Comparison of ENCODE assay signal across 8 mouse cellular contexts in genomic region chr10:52417299-52417997, GRCm38 (mm10). TPM values are rescaled to one million over a fixed set of nuclear protein-coding genes. Genes with fewer than 3 reads are reported as not detected.
DNase-seq lines count a peak whose midpoint lies in the region; ATAC-seq lines count a peak whose summit lies in the region.

TSS of gene Nus1 (plus strand) at chr10:52417547.

- no peaks in the 10 kb centered on the region for H3K27me3 ChIP-seq in forebrain, embryonic 11.5 days (ENCODE audit: control insufficient read depth, insufficient read depth, low read length)
- H3K27me3 ChIP-seq in heart, embryonic 16.5 days (ENCODE audit: control insufficient read depth, insufficient read depth, low read length), result no peaks in the 10 kb centered on the region
- no peaks in the 10 kb centered on the region for H3K27me3 ChIP-seq in liver, embryonic 15.5 days
- H3K27me3 ChIP-seq in neural tube, embryonic 12.5 days (replicated peaks), result no peaks in the 10 kb centered on the region

- H3K9ac ChIP-seq in forebrain, embryonic 11.5 days (ENCODE audit: low read length), result peak within 1 kb of the TSS; percentile 93
- H3K9ac ChIP-seq in heart, embryonic 16.5 days (ENCODE audit: low read length), result peak within 1 kb of the TSS; percentile 93
- peak within 1 kb of the TSS; percentile 84 for H3K9ac ChIP-seq in liver, embryonic 15.5 days
- peak within 1 kb of the TSS; percentile 87 for H3K9ac ChIP-seq in neural tube, embryonic 12.5 days

- H3K36me3 ChIP-seq in forebrain, embryonic 11.5 days (ENCODE audit: control insufficient read depth, insufficient read depth, low read length), result no peaks in the 10 kb centered on the region
- no peaks in the 10 kb centered on the region for H3K36me3 ChIP-seq in heart, embryonic 16.5 days (ENCODE audit: control insufficient read depth, insufficient read depth)
- no peaks in the 10 kb centered on the region for H3K36me3 ChIP-seq in liver, embryonic 15.5 days (replicated peaks)
- no peaks in the 10 kb centered on the region for H3K36me3 ChIP-seq in neural tube, embryonic 12.5 days

- H3K4me2 ChIP-seq in forebrain, embryonic 11.5 days (ENCODE audit: low read depth, low read length, severe bottlenecking), result peak within 1 kb of the TSS; percentile 59
- peak within 1 kb of the TSS; percentile 75 for H3K4me2 ChIP-seq in heart, embryonic 16.5 days (ENCODE audit: low read depth, low read length)
- peak within 1 kb of the TSS; percentile 91 for H3K4me2 ChIP-seq in liver, embryonic 15.5 days
- H3K4me2 ChIP-seq in neural tube, embryonic 12.5 days (replicated peaks), result peak within 1 kb of the TSS; percentile 60

- H3K27ac ChIP-seq in forebrain, embryonic 11.5 days (ENCODE audit: low read depth, low read length), result peak within 1 kb of the TSS; percentile 76
- H3K27ac ChIP-seq in heart, embryonic 16.5 days (ENCODE audit: low read length), result peak within 1 kb of the TSS; percentile 95
- peak within 1 kb of the TSS; percentile 80 for H3K27ac ChIP-seq in liver, embryonic 15.5 days (replicated peaks)
- peak within 1 kb of the TSS; percentile 72 for H3K27ac ChIP-seq in neural tube, embryonic 12.5 days

- H3K4me1 ChIP-seq in forebrain, embryonic 11.5 days (replicated peaks; ENCODE audit: control insufficient read depth, insufficient read depth, low read length), result peaks cover 6% of the 10 kb centered on the region; the same call in 1 of the 2 replicates
- H3K4me1 ChIP-seq in heart, embryonic 16.5 days (ENCODE audit: control insufficient read depth, insufficient read depth, low read length), result peaks cover 29% of the 10 kb centered on the region
- peaks cover 33% of the 10 kb centered on the region for H3K4me1 ChIP-seq in liver, embryonic 15.5 days (replicated peaks)
- peaks cover 11% of the 10 kb centered on the region for H3K4me1 ChIP-seq in neural tube, embryonic 12.5 days

- peak within 1 kb of the TSS; percentile 98 for H3K4me3 ChIP-seq in forebrain, embryonic 11.5 days (ENCODE audit: low read depth, low read length)
- peak within 1 kb of the TSS; percentile 87 for H3K4me3 ChIP-seq in heart, embryonic 16.5 days (ENCODE audit: low read length)
- peak within 1 kb of the TSS; percentile 97 for H3K4me3 ChIP-seq in liver, embryonic 15.5 days (replicated peaks)
- peak within 1 kb of the TSS; percentile 84 for H3K4me3 ChIP-seq in neural tube, embryonic 12.5 days

- peak; percentile 99 for ATAC-seq in forebrain, embryonic 11.5 days (replicated peaks; ENCODE audit: low FRiP score)
- ATAC-seq in heart, embryonic 16.5 days (replicated peaks; ENCODE audit: extremely low read depth, insufficient read depth, low FRiP score), result peak; percentile 97
- ATAC-seq in liver, embryonic 15.5 days (ENCODE audit: insufficient read depth), result peak; percentile 97
- peak; percentile 98 for ATAC-seq in neural tube, embryonic 12.5 days (ENCODE audit: low FRiP score, low read depth)

- H3K9me3 ChIP-seq in forebrain, embryonic 11.5 days (ENCODE audit: control insufficient read depth, low read length), result no peaks in the 10 kb centered on the region
- no peaks in the 10 kb centered on the region for H3K9me3 ChIP-seq in heart, embryonic 16.5 days (replicated peaks; ENCODE audit: control insufficient read depth, low read length)
- no peaks in the 10 kb centered on the region for H3K9me3 ChIP-seq in liver, embryonic 15.5 days (replicated peaks)
- no peaks in the 10 kb centered on the region for H3K9me3 ChIP-seq in neural tube, embryonic 12.5 days

- DNase-seq in CD8-positive naive resting alpha-beta T cell, adult 2 months (ENCODE audit: low read depth in 2 of 2, low spot score in 2 of 2), result peak; percentile 94 to 95
- DNase-seq in c-Kit-positive CD71-negative TER-119-negative erythroid progenitor cells, embryonic 14.5 days (ENCODE audit: low read depth), result peak; percentile 94
- DNase-seq in forebrain, embryonic 11.5 days (ENCODE audit: low spot score), result peak; percentile 99
- DNase-seq in kidney, postnatal 36 days, result peak; percentile 97 to 98
- DNase-seq in telencephalon, adult 2 months (ENCODE audit: low read depth, low spot score), result peak; percentile 97

- under 1% methylated on average over 67 of the region's 79 CpGs for WGBS in forebrain, embryonic 11.5 days
- under 1% methylated on average over 60 of the region's 79 CpGs for WGBS in heart, embryonic 16.5 days
- under 1% methylated on average over 77 of the region's 79 CpGs for WGBS in liver, embryonic 15.5 days (ENCODE audit: insufficient replicate concordance)
- WGBS in neural tube, embryonic 12.5 days, result under 1% methylated on average over 79 of the region's 79 CpGs

RNA-seq across cellular contexts. Expression of gene Nus1, which starts in this region (rescaled TPM):
- 15.1 and 16.9 TPM in 2 replicates for polyA plus RNA-seq in forebrain, embryonic 11.5 days (2014; fragmentation: Nextera tagmentation; extraction: Ambion mirVana)
- 8.3 and 8.4 TPM in 2 replicates for polyA plus RNA-seq in heart, embryonic 16.5 days (2015; fragmentation: Nextera tagmentation; extraction: Ambion mirVana)
- polyA plus RNA-seq in liver, embryonic 15.5 days (2015; fragmentation: Nextera tagmentation; extraction: Ambion mirVana), result 4.8 and 5.7 TPM in 2 replicates
- polyA plus RNA-seq in neural tube, embryonic 12.5 days (2016; fragmentation: Nextera tagmentation; extraction: Ambion mirVana), result 17.0 and 17.2 TPM in 2 replicates

Comparison
In these comparisons a context has a peak if more than half of its experiments do, and no peak if none do; other contexts are left out.
1. Peak in every context shown above with its lines: DNase-seq, ATAC-seq, H3K4me3 ChIP-seq and H3K27ac ChIP-seq.